Mouse (Mus musculus) granulocyte monocyte progenitor cell, adult 5-6 weeks (primary cell): ENCODE measurements around the gene Olfr467. TPM values are rescaled to one million over a fixed set of nuclear protein-coding genes. Genes with fewer than 3 reads are reported as not detected.
"Not testable (repeated sequence)": the region's sequence is repeated elsewhere in the genome, so short reads cannot be mapped to it uniquely, and the experiment has no call there.

ENCODE experiments used
- ATAC-seq: replicated peaks from 2 replicates; pipeline ENCODE4 v1.8.0; 2016; ENCODE audit warnings: mild to moderate bottlenecking, moderate TSS enrichment, inconsistent platforms; ENCODE audit not compliant: poor library complexity, severe bottlenecking
- total RNA-seq, 2 experiments: library from RNA; stranded (forward) in 1 of 2; stranded (reverse) in 1 of 2; fragments of 200-712, 200-1000 nt in 1 of 2; fragments of >200 nt in 1 of 2; fragmentation: Nextera tagmentation in 1 of 2; gene quantifications; 2 replicates each; pipeline ENCODE4 v1.2.3; 2014 to 2017

The Olfr467 gene
- total RNA-seq (2014; fragmentation: Nextera tagmentation) (not detected in 2 replicates), total RNA-seq (2017) (not detected in 2 replicates)

DNA sequence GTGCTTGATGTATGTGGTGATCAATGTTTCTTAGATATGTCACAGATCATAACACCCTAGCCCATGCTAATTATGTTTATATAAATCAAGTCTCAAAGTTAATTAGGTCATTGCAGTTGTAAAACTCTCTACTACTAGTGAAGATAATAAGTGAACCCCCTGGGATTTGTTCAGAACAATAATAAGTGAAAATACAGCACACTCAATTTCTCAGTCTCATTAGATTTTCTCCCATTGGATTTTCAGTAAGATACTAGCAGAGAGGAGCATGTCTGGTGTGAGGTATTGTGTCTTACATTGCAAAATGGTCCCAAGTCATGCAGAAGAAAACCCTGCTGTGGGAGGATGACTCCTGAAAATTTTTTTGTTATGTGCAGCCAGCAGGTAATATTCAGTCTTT lies at the start of gene Olfr467:
TSS of gene Olfr467 (plus strand) at position 301 of the 400 bp plus-strand sequence.
- no peak for ATAC-seq

DNA sequence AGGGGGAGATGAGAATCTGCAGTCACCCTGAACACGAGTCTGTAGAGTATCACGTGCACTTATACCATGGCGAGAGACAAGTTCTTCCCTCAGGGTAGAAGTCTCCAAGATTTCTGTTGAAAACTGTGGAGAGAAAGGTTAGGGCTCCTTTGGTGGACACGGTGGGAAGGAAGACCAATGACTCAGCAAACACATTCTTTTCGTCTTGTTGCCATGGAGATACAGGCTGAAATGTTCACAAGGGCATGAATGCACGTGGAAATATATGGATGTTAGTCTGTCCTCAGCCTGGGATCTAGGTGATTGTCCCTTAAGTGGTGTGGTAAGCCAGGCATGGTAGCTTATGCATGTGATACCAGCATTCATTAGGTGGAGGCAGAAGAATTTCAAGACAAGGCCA lies 41.3 kb upstream of the Olfr467 start:
- no peak for ATAC-seq

DNA sequence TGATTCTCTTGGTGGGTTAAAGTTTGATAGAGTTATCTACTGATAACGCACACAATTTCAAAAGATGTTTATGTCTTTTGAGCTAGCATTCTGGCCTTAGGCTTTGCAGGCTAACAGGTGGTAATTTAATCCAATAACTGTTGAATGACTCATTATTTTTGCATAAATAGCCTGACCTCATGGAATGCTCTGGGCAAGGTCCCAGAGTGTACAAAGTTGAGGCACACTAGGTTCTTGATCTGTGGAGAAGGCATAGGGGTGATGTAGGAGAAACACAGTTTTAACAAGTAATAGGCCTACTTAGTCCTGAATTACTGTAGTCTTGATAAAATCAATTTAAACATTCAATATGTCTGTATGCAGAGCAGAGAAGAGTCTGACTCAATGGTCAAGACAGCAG lies 33.8 kb upstream of the Olfr467 start:
- no peak for ATAC-seq

DNA sequence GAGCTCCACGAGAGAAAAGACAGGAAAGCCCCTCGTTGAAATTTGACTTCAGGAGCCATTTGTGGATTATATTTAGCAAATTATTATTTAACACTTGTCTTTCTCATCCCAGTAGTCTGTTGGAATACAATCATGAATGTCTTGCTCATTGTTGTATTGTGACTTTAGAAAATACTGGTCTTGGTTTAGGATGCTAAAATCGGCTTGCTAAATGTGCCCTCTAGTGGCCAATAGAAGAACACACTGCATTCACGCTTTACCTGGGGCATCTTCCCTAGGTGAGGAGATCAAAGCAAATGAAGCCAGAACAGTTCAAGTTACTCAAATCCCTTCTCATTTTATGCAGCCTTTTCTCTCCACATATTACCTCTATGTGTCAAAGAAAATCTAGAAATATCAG lies 32.5 kb upstream of the Olfr467 start:
- 0 out of 2 replicates have a peak, but pooled peaks have one; percentile 35 for ATAC-seq

DNA sequence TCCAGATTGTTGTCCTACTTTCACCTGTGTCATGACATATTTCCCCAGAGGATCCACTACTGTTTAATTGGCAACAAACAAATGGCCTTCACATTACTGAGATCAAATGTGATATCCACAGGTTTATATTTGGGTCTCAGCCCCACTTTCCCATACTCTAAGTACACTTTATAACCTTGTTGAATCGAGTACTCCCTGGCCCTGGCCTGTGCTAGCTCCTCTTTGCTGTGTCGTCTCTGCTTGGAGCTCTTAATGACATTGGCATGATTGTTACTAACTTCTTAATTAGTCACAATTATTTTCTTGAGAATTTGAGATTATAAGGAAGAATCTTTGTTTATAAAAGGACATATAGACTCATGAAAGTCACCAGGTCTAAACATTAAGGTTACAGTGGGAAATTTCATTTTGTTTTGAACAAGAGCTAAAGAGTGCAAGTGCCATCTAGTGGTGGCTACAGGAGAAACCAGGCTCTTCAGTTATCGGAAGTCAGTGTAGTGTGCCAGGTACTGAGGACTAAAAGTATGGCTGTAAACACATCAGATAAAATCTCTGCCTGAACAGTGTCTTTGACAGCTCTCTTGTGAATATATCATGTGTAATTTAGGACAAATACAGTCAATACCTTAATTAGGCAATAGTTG lies 24.0 kb upstream of the Olfr467 start:
- peak; percentile 66; the same call in 1 of the 2 replicates for ATAC-seq

DNA sequence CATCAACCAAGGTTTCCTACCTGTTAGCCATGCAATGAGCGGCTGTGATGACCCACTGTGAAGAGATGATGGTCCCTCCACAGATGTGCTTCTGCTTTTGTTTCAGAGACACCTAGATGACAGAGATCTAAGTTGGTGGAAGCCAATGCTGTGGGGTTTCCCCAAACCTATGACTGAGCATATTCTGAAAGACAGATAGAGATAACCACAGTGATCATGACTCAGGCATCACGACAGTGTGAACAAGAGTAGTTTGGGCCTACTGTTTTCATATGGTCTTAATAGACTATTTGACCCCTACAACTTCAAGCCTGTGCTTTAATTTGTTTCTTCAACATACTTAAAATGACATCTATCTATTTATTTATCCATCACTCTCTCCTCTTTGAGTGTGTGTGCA lies 15.6 kb upstream of the Olfr467 start:
- ATAC-seq = no peak

DNA sequence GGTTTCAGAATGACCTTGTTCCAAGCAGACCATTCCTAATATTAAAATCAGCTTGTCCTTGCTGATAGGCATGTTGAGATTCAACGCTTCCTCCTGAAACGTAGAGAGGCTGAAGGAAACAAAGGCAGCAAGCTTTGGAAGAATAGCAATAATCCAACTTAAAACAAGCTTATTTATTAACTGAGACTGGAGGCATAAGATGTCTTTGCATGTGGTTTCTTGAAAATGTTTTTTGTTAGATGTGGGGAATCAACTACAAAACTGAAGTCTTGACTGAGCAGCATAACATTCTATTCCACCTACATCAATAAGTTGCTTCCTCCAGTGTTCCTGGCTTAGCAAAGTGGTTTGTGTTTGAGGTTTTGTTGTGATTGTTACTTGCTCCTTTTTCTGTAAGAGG lies 11.0 kb upstream of the Olfr467 start, which contains the start of gene Ovch2:
TSS of gene Ovch2 (minus strand) at position 101 of the 400 bp plus-strand sequence.
- ATAC-seq = no peak

DNA sequence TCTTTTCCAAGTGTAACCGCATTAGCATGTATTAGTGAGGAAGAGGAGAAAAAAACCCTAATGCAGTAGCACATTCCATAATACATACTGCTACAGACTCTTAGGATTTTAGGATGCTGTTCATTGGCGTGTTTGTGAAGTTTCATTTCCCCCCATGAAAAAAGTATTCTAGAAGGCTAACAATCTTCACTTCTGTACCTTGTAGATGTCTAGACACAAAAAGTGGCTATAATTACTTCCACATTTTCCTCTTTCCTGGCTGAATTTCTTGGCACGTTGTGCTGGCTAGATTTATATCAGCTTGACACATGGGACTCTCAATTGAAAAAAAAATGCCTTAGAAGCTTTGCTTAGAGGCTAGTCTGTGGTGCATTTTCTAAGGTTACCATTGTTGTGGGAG lies 9.9 kb upstream of the Olfr467 start:
- ATAC-seq = no peak

DNA sequence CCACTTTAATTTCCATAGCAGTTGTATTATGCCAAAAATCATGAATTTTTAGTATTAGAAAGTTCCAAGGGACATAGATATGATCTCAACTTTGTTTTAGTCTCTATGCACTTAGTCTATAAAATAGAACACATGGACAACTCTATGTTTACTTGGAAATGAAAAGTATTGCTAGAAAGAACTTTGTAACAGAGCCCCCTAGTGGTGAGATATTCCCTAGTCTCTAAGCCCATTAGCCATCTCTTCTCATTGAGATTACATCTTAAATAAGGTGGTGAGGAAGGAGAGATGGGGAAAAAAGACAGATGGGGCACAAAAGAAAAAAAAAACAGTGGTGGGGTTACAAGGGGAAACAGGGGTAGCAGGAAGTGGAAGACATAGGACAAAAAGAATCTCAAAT lies 7.4 kb downstream of the Olfr467 start:
- peak; percentile 50; the same call in 1 of the 2 replicates for ATAC-seq

DNA sequence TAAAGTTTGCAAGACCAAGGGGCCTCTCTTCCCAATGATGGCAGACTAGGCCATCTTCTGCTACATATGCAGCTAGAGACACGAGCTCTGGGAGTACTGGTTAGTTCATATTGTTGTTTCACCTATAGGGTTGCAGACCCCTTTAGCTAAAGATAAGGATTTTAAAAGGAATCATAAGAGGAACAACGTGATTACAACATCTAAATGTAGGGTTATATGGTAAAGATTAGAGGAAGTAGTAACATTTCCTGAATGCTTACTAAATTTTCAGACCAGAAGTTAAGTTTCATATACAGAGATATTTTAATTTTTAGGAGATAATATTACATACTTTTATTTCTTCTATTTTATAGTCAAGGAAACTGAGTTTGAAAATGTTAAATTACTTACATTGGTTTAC lies 11.8 kb downstream of the Olfr467 start:
- ATAC-seq = peak; percentile 96

DNA sequence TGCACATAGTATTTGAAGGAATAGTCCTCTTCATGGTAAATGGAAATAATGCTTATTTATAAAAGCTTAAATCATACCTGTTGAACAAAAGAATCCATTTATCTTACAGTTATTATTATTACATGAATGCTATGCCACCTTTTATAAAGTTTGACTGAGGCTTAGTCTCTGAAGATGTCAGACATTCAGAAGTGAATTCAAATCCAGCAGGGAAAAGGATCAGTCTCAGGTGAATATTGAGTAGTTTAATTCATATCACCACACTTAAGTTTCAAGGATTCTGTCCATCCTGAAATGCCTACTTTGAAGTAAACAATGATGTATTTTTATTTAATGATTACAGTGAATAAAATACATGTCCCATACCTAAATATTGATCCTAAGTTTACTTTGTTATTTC lies 13.4 kb downstream of the Olfr467 start, which contains the start of gene Olfr469:
TSS of gene Olfr469 (minus strand) at position 101 of the 400 bp plus-strand sequence.
- not testable (repeated sequence) for ATAC-seq

DNA sequence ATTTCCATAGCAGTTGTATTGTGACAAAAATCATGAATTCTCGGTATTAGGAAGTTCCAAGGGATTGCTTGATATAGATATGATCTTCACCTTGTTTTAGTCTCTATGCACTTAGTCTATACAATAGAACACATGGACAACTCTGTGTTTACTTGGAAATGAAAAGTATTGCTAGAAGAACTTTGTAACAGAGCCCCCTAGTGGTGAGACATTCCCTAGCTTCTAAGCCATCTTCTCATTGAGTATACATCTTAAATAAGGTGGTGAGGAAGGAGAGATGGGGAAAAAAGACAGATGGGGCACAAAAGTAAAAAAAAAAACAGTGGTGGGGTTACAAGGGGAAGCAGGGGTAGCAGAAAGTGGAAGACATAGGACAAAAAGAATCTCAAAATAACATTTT lies 29.7 kb downstream of the Olfr467 start:
- ATAC-seq = peak; percentile 59

DNA sequence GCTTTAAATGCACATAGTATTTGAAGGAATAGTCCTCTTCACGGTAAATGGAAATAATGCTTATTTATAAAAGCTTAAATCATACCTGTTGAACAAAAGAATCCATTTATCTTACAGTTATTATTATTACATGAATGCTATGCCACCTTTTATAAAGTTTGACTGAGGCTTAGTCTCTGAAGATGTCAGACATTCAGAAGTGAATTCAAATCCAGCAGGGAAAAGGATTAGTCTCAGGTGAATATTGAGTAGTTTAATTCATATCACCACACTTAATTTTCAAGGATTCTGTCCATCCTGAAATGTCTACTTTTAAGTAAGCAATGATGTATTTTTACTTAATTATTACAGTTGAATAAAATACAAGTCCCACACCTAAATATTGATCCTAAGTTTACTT lies 35.3 kb downstream of the Olfr467 start, which contains the start of gene Olfr470:
TSS of gene Olfr470 (minus strand) at position 101 of the 400 bp plus-strand sequence.
- ATAC-seq = not testable (repeated sequence)

Other genes starting within 250 kb of the Olfr467 start
- not detected in 2 replicates for gene Olfml1, start 244.8 kb upstream of the Olfr467 start, total RNA-seq (2014; fragmentation: Nextera tagmentation)
- not detected in 2 replicates for gene Olfml1, start 244.8 kb upstream of the Olfr467 start, total RNA-seq (2017)
- 3.0 and 9.9 TPM in 2 replicates for gene Ppfibp2, start 217.1 kb upstream of the Olfr467 start, total RNA-seq (2014; fragmentation: Nextera tagmentation)
- gene Ppfibp2, start 217.1 kb upstream of the Olfr467 start, total RNA-seq (2017) = 5.6 and 6.6 TPM in 2 replicates
- not detected in 2 replicates for gene 5330417H12Rik, start 187.1 kb upstream of the Olfr467 start, total RNA-seq (2014; fragmentation: Nextera tagmentation)
- gene 5330417H12Rik, start 187.1 kb upstream of the Olfr467 start, total RNA-seq (2017) = not detected in 2 replicates
- not detected in 2 replicates for gene Cyb5r2, start 54.2 kb upstream of the Olfr467 start, total RNA-seq (2014; fragmentation: Nextera tagmentation)
- not detected in 2 replicates for gene Cyb5r2, start 54.2 kb upstream of the Olfr467 start, total RNA-seq (2017)
- gene Ovch2, start 11.1 kb upstream of the Olfr467 start, total RNA-seq (2014; fragmentation: Nextera tagmentation) = not detected in 2 replicates
- gene Ovch2, start 11.1 kb upstream of the Olfr467 start, total RNA-seq (2017) = not detected in 2 replicates
- not detected in 2 replicates for gene Olfr469, start 13.3 kb downstream of the Olfr467 start, total RNA-seq (2014; fragmentation: Nextera tagmentation)
- not detected in 2 replicates for gene Olfr469, start 13.3 kb downstream of the Olfr467 start, total RNA-seq (2017)
- gene Olfr470, start 35.2 kb downstream of the Olfr467 start, total RNA-seq (2014; fragmentation: Nextera tagmentation) = not detected in 2 replicates
- not detected in 2 replicates for gene Olfr470, start 35.2 kb downstream of the Olfr467 start, total RNA-seq (2017)
- gene Olfr472, start 85.6 kb downstream of the Olfr467 start, total RNA-seq (2014; fragmentation: Nextera tagmentation) = not detected in 2 replicates
- gene Olfr472, start 85.6 kb downstream of the Olfr467 start, total RNA-seq (2017) = 0.05 TPM in 1 of 2 replicates, not detected in the other
- not detected in 2 replicates for gene Olfr473, start 118.2 kb downstream of the Olfr467 start, total RNA-seq (2014; fragmentation: Nextera tagmentation)
- gene Olfr473, start 118.2 kb downstream of the Olfr467 start, total RNA-seq (2017) = not detected in 2 replicates
- not detected in 2 replicates for gene Olfr474, start 142.4 kb downstream of the Olfr467 start, total RNA-seq (2014; fragmentation: Nextera tagmentation)
- gene Olfr474, start 142.4 kb downstream of the Olfr467 start, total RNA-seq (2017) = not detected in 2 replicates
- gene Olfr476, start 152.5 kb downstream of the Olfr467 start, total RNA-seq (2014; fragmentation: Nextera tagmentation) = not detected in 2 replicates
- not detected in 2 replicates for gene Olfr476, start 152.5 kb downstream of the Olfr467 start, total RNA-seq (2017)
- not detected in 2 replicates for gene Olfr477, start 174.4 kb downstream of the Olfr467 start, total RNA-seq (2014; fragmentation: Nextera tagmentation)
- not detected in 2 replicates for gene Olfr477, start 174.4 kb downstream of the Olfr467 start, total RNA-seq (2017)
- gene Olfr478, start 221.7 kb downstream of the Olfr467 start, total RNA-seq (2014; fragmentation: Nextera tagmentation) = not detected in 2 replicates
- gene Olfr478, start 221.7 kb downstream of the Olfr467 start, total RNA-seq (2017) = not detected in 2 replicates
- not detected in 2 replicates for gene Olfr479, start 238.4 kb downstream of the Olfr467 start, total RNA-seq (2014; fragmentation: Nextera tagmentation)
- not detected in 2 replicates for gene Olfr479, start 238.4 kb downstream of the Olfr467 start, total RNA-seq (2017)